Mouse (Mus musculus): Measurements from ENCODE around the gene Tnfaip8l1.

The Tnfaip8l1 gene

GRCm38 (mm10) chr17:56162231-56162774 is at the start of gene Tnfaip8l1:
Tnfaip8l1 (plus strand) TSS chr17:56162477.
- DNase-seq = peak; percentile 88

DNA sequence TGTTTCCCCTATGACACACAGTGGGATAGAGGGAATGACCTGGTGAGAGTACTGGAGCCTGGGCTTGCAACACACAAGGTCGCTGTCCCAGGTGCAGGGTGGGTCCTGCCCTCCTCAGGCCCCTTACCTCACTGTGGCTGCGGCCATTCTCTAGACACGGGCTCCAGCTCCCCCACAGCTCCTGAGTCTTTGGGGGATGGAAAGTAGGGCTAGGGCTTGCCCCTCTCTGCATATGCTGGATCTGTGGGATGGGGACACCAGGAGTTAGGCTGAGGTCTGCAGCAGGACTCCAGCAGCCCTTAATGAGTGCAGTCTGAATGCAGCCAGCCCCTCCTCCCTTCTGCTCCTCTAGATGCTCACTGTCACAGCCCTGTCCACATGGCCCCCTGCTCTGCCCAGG is 49.5 kb upstream of the Tnfaip8l1 start:
- DNase-seq = no peak

GRCm38 (mm10) chr17:56116193-56116592 is 46.1 kb upstream of the Tnfaip8l1 start:
- DNase-seq = no peak

DNA sequence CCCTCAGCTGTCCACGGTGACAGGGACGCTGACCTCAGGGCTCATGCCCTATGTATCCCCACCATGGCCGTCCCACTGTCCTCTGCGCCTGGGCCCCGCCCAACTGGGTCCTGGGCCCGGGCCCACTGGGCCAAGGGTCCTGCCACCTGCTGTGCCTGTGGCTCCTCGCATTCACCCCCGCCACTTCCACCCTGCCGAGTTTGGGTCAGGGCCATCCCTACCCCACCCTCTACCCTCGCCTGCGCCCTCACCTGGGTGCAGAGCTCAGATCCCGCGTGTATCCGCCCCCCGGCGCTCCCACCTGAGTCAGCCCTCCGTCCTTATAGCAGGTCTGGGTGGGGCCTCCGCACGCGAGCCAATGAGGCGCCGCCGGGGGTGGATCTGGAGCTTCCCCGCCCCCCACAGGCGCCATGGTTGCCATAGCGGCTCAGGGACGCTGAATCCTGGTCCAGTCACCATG is 45.0 kb upstream of the Tnfaip8l1 start, which contains the start of gene Plin5:
TSS of gene Plin5 (minus strand) at position 346 of the 460 bp plus-strand sequence.
- no peak for DNase-seq

- no peak for DNase-seq
Observed at GRCm38 (mm10) chr17:56119431-56119830, 42.8 kb upstream of the Tnfaip8l1 start.

- DNase-seq = peak; percentile 62
Observed at GRCm38 (mm10) chr17:56119981-56120880, 42.0 kb upstream of the Tnfaip8l1 start.

GRCm38 (mm10) chr17:56121826-56122225 is 40.5 kb upstream of the Tnfaip8l1 start, which contains the start of gene Lrg1:
Lrg1 (minus strand) TSS chr17:56122001.
- DNase-seq = no peak

GRCm38 (mm10) chr17:56123161-56123560 is 39.1 kb upstream of the Tnfaip8l1 start:
- no peak for DNase-seq

DNA sequence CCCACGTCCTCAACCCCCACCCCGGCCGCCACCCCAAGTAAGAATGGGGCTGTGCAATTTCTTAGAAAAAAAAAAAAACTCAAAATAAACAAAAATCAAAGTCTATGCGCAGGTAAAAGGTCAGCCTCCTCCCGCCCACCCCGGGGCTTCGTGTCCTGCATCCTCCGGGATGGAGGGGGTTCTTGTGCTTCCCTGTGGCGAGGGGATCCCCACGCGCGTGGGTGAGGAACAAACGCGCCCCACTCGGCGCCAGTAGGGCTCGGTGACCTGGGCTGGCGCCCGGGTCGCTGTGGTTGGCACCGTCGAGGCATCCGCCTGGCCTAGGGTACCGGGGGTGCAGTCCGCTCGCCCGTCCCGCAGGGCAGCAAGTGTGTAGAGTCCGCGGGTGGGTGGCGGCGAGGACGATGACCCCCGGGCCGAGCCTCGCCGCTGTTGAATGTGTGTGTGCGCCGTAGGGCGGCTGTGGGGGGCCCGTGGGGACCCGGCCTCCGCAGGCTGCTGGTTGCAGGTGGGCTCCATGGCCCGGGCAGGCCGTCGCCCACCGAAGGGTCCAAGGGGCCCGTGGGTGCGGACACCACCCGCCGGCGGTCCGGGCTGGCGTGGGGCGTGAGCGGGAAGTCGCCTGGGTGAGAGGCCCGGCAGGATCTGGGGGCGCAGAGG is 38.5 kb upstream of the Tnfaip8l1 start:
- no peak for DNase-seq

DNA sequence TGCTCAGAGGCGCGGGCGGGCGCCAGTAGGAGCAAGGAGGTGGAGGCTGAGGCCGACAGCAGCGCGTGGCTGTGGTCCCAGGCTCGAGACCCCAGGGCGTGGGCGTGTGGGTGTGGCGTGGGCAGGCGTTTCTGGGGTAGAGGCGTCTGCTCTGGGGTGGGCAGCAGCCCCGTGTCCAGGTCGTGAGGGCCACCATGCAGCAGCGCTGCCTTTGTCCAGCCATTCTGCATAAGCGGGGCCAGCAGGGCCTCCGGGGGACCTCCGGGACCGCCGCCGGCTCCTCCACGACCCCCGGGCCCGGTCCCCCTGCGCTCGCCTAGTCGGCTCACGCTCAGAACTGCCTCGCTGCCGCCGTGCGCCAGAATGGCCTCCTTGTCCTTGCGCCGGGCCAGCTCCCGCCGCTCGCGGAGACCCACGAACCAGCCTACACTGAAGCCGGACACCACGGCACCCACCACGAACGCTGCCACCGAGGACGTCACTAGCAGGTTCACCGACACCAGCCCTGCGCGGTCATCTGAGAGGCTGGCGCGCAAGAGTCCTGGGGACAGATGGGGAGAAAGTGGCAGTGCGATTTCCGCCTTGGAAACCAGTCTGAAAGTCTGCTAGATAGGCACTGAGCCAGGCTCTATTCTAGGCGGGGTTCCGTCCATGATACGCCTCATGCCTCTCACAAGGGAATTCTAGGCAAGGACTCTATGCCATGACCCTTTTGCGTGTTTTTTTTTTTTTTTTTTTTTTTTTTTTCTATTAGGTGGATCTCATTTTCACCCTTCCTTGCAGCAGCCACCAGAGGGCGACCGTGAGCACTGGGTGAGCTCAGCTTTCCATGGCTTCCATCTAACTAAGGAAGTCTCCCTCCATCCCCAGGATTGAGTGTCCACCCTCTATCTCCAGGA is 37.7 kb upstream of the Tnfaip8l1 start:
- no peak for DNase-seq

DNA sequence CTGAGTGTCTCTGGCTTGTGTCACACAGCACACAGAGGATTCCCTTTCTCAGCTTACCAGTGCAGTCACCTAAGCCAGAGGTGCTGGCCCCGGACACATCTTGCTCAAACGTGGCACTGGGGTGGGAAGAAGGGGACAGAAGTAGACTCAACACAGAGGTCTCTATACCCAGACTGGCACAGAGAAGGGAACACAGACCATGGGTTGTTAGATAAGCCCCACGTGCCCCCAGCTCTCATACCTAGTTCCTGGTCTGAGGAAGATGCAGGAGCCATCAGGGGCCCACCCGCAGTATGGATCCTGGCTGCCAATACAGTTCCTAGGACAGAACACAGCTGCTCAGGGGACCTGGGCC is 37.0 kb upstream of the Tnfaip8l1 start:
- no peak for DNase-seq

DNA sequence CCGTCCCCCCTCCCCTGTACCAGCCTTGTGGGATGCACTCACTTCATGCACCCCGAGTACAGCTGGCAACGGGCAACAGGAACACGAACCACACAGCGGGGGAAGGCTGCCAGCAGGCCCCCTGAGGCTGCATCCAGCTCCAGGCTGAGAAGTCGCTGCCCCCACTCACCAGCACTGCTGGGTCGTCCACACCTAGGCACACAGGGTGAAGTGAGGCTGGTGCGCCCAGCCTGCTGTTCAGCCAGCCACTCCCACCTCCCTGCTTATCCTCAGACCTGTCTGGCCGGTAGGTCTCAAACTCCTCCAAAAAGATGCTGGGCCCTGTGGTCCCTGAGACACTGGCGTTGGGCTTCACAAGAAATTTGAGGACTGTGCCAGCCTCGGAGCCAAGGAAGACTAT is 36.1 kb upstream of the Tnfaip8l1 start:
- no peak for DNase-seq

- DNase-seq = no peak
Observed at GRCm38 (mm10) chr17:56128246-56128645, 34.0 kb upstream of the Tnfaip8l1 start.

- DNase-seq = no peak
Observed at GRCm38 (mm10) chr17:56131136-56131535, 31.1 kb upstream of the Tnfaip8l1 start.

DNA sequence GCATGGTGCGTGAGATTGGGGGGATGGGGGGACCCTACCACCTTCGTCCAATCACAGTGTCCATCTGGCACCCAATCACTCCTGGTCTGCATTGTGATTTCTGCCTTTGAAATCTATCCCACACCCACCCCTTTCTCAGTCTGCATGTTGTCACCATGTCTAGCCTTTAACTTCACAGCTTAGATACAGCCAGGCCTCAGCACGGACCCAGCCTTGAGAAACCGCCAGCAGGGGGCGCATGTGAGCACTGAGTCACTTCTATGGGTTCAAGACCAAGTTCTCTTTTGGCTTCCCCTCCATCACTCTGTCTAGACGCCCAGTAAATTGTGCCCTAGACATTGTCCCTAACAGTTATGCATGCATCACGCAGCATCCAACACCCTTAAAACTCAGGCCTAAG is 30.5 kb upstream of the Tnfaip8l1 start:
- peak; percentile 75 for DNase-seq

DNA sequence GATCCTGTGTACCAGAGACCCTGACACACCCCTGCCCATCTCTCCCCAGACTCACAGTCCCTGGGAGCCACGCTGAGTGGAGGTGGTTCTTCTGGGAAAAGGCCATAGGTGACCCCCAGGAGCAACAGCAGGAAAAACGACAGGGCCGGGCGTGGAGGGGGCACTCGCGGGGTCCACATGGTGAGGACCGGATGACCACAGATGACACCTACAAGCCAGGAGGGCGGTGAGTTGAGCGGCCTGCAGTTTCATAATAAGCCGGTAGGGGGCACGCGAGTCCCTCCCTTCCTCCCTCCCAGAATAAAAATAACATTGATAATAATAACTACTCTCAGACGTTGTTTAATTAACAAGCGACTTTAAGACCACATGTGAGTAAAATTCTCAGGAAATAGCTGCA is 29.6 kb upstream of the Tnfaip8l1 start:
- DNase-seq = peak; percentile 78

DNA sequence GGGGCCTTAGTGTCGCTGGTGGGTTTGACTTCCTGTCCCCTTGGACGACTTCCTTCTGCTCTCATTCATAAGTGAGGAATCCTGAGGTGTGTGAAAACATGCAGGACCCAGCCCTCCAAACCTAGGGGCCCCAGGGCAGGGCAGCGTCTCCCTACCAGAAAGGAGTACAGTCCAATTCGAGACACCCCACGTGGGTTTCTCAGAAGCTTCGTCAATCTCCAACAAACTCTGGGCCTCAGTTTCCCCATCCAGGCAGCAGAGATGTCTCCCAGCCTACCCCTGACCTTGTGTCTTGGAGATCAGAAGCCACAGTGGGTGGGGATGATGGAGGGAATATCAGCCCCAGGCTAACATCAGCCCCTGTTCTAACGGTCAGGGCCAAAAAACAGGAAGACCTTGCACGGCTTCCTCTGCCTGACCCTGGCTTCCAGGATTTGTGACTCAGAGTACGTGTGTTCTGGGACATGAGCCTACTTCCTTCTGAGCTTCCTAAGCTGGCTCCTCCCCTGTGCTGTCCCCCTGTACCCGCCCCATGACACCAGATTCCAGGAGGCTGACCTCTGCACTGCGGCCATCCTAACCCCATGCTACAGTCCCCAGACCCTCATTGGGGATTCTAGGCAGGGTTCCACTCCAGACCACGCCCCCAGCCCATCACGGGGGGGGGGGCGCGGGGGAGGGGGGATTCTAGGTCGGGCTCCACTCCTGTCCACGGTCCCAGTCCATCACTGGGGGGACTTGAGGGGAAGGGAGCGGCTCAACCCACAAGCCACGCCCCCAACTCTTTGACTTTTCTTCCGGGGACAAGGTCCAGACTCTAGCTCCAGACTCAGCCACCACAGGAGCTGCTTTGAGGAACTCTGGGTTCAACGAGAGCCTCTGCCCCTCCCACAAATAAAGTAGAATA is 28.6 kb upstream of the Tnfaip8l1 start:
- DNase-seq = no peak

DNA sequence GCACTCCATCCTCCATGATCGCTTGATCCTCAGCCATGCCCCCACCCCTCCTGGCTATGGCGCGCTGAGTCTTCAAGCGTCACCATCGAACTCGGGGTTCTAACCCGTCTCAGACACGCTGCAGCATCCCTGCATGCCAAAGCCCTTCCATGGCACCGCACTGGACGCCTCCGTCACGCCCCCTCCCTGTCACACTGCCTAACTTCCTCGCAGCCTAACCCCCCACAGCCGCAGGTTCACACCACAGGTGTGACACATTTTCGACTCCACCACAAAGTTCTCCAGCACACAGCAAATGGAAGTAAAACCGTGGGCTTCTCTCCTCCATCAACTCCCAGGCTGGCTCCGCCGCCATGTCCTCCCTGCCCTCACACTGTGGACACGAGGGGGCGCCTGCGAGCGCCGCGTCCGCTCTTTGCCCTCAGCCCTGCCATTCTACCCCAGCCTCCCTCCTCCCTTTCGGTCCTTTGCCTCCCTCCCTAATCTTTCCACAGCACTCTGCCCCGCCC is 27.8 kb upstream of the Tnfaip8l1 start:
- DNase-seq = peak; percentile 60

GRCm38 (mm10) chr17:56136558-56136957 is 25.7 kb upstream of the Tnfaip8l1 start:
- DNase-seq = no peak

DNA sequence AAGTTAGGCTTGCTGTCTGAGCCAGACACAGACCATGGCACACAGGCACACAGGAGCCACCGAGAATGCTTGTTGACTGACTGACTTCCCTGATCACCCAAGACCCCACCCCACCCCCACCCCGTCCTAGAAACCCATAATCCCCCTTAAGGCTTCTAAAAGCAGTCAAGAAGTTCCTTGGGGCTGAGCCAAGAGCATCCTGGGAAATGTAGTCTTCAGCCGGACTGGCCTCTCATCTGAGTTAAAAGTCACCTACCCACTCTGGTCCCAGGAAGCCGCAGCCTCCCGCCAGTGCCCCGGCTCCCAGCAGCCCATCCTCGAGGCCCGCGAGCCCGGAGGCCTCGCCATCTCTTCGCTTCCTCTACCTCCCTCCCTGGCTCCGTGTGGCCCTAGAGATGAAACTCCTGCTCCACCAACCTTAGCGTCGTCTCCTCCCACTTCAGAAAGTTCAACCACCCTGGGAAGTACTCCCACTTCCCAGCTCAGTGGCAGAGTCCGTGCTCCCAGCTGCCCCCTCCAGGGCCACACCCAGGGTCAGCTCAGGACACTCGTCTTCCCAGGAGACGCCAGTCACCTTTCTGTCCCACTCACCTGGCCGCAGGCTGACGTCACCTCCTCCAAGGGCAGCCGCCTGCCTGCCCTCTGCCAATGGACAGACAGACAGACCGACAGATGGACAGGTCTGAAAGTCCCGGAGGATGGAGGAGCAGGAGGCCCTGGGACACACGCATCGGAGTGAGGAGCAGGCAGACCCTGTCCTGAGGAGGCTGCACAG is 24.3 kb upstream of the Tnfaip8l1 start:
- DNase-seq = no peak
